Mouse (Mus musculus): ENCODE measurements around the gene Cldn7. TPM values are rescaled to one million over a fixed set of nuclear protein-coding genes. Genes with fewer than 3 reads are reported as not detected.

Cldn7 gene
- total RNA-seq, 1 experiment = 24.9 TPM

GRCm38 (mm10) chr11:70012931-70013330 lies 48.4 kb downstream of the Cldn7 start:
- no peak overlapping the region for H3K4me3 ChIP-seq (ENCODE audit: insufficient read depth in 1 of 2, low read depth in 1 of 2, low read length in 2 of 2, poor library complexity in 1 of 2, severe bottlenecking in 1 of 2)
- no peak overlapping the region for H3K27ac ChIP-seq (ENCODE audit: insufficient read depth, low read depth, low read length, poor library complexity, severe bottlenecking)
- no peak for TF ChIP-seq HCFC1 (IDR thresholded peaks at IDR 0.05; ENCODE audit: borderline replicate concordance, insufficient read depth, low read length)
- TF ChIP-seq MAFK (IDR thresholded peaks at IDR 0.05; ENCODE audit: insufficient read depth, low read depth, low read length) = no peak
- TF ChIP-seq ZC3H11A (IDR thresholded peaks at IDR 0.05; ENCODE audit: borderline replicate concordance, low read depth, low read length) = no peak
- TF ChIP-seq CHD2 (IDR thresholded peaks at IDR 0.05; ENCODE audit: low read depth, low read length) = no peak
- peaks cover 45% of the 10 kb centered on the region for H3K36me3 ChIP-seq (ENCODE audit: control insufficient read depth, insufficient read depth, low read length, poor library complexity, severe bottlenecking)
- in situ Hi-C loops (cut with MboI; ENCODE audit: low sequenced_read_pairs in 2 of 2, unreplicated experiment in 2 of 2) = no loop called here
- H3K9me3 ChIP-seq (ENCODE audit: control insufficient read depth, insufficient read depth, low read depth, low read length) = no peaks in the 10 kb centered on the region
- H3K4me1 ChIP-seq (ENCODE audit: control insufficient read depth in 2 of 2, insufficient read depth in 2 of 2, low read length in 2 of 2, poor library complexity in 1 of 2) = peaks cover 0 to 10% of the 10 kb centered on the region in 2 experiments; a peak in 1 of 4 replicates
- no peak for DNase-seq (ENCODE audit: low read depth, low spot score)
- H3K9ac ChIP-seq (ENCODE audit: insufficient read depth, low read depth, low read length, poor library complexity, severe bottlenecking) = no peak overlapping the region

GRCm38 (mm10) chr11:70013408-70013807 lies 48.8 kb downstream of the Cldn7 start:
- H3K4me3 ChIP-seq (ENCODE audit: insufficient read depth in 1 of 2, low read depth in 1 of 2, low read length in 2 of 2, poor library complexity in 1 of 2, severe bottlenecking in 1 of 2) = no peak overlapping the region
- in situ Hi-C loops (cut with MboI; ENCODE audit: low sequenced_read_pairs in 2 of 2, unreplicated experiment in 2 of 2) = no loop called here
- peaks cover 40% of the 10 kb centered on the region for H3K36me3 ChIP-seq (ENCODE audit: control insufficient read depth, insufficient read depth, low read length, poor library complexity, severe bottlenecking)

GRCm38 (mm10) chr11:70014051-70014450 lies 49.5 kb downstream of the Cldn7 start:
- Histone ChIP-seq H3K36me3 (ENCODE audit: control insufficient read depth, insufficient read depth, low read length, poor library complexity, severe bottlenecking) (peaks cover 33% of the 10 kb centered on the region), H3K9me3 (ENCODE audit: control insufficient read depth, insufficient read depth, low read depth, low read length) (no peaks in the 10 kb centered on the region), H3K4me1 (ENCODE audit: control insufficient read depth in 2 of 2, insufficient read depth in 2 of 2, low read length in 2 of 2, poor library complexity in 1 of 2) (peaks cover 0 to 12% of the 10 kb centered on the region in 2 experiments; a peak in 1 of 4 replicates), H3K9ac (ENCODE audit: insufficient read depth, low read depth, low read length, poor library complexity, severe bottlenecking) (no peak overlapping the region), H3K4me3 (ENCODE audit: insufficient read depth in 1 of 2, low read depth in 1 of 2, low read length in 2 of 2, poor library complexity in 1 of 2, severe bottlenecking in 1 of 2) (no peak overlapping the region), H3K27ac (ENCODE audit: insufficient read depth, low read depth, low read length, poor library complexity, severe bottlenecking) (no peak overlapping the region)
- in situ Hi-C loops (cut with MboI; ENCODE audit: low sequenced_read_pairs in 2 of 2, unreplicated experiment in 2 of 2) = no loop called here
- TF ChIP-seq ZNF384 (IDR thresholded peaks at IDR 0.05; ENCODE audit: low read depth, low read length) (no peak), CHD2 (IDR thresholded peaks at IDR 0.05; ENCODE audit: low read depth, low read length) (no peak), ZC3H11A (IDR thresholded peaks at IDR 0.05; ENCODE audit: borderline replicate concordance, low read depth, low read length) (no peak), HCFC1 (IDR thresholded peaks at IDR 0.05; ENCODE audit: borderline replicate concordance, insufficient read depth, low read length) (no peak), MAFK (IDR thresholded peaks at IDR 0.05; ENCODE audit: insufficient read depth, low read depth, low read length) (no peak)
- DNase-seq (ENCODE audit: low read depth, low spot score) = no peak

More at GRCm38 (mm10) chr11:70013408-70013807, 48.8 kb downstream of the Cldn7 start:
- Histone ChIP-seq H3K27ac (ENCODE audit: insufficient read depth, low read depth, low read length, poor library complexity, severe bottlenecking) (no peak overlapping the region), H3K9me3 (ENCODE audit: control insufficient read depth, insufficient read depth, low read depth, low read length) (no peaks in the 10 kb centered on the region), H3K4me1 (ENCODE audit: control insufficient read depth in 2 of 2, insufficient read depth in 2 of 2, low read length in 2 of 2, poor library complexity in 1 of 2) (peaks cover 0 to 10% of the 10 kb centered on the region in 2 experiments; a peak in 1 of 4 replicates), H3K9ac (ENCODE audit: insufficient read depth, low read depth, low read length, poor library complexity, severe bottlenecking) (no peak overlapping the region)
- no peak for TF ChIP-seq ZC3H11A (IDR thresholded peaks at IDR 0.05; ENCODE audit: borderline replicate concordance, low read depth, low read length)
- TF ChIP-seq CHD2 (IDR thresholded peaks at IDR 0.05; ENCODE audit: low read depth, low read length) = no peak
- TF ChIP-seq MAFK (IDR thresholded peaks at IDR 0.05; ENCODE audit: insufficient read depth, low read depth, low read length) = no peak
- no peak for TF ChIP-seq ZNF384 (IDR thresholded peaks at IDR 0.05; ENCODE audit: low read depth, low read length)
- TF ChIP-seq HCFC1 (IDR thresholded peaks at IDR 0.05; ENCODE audit: borderline replicate concordance, insufficient read depth, low read length) = no peak
- DNase-seq (ENCODE audit: low read depth, low spot score) = no peak

- in situ Hi-C loops (cut with MboI; ENCODE audit: low sequenced_read_pairs in 2 of 2, unreplicated experiment in 2 of 2) = no loop called here
- no peak for DNase-seq (ENCODE audit: low read depth, low spot score)
- no peak for TF ChIP-seq CHD2 (IDR thresholded peaks at IDR 0.05; ENCODE audit: low read depth, low read length)
- no peak for TF ChIP-seq MAFK (IDR thresholded peaks at IDR 0.05; ENCODE audit: insufficient read depth, low read depth, low read length)
- no peak for TF ChIP-seq ZNF384 (IDR thresholded peaks at IDR 0.05; ENCODE audit: low read depth, low read length)
- peak; percentile 88 for TF ChIP-seq HCFC1 (IDR thresholded peaks at IDR 0.05; ENCODE audit: borderline replicate concordance, insufficient read depth, low read length)
- no peak for TF ChIP-seq ZC3H11A (IDR thresholded peaks at IDR 0.05; ENCODE audit: borderline replicate concordance, low read depth, low read length)
- Histone ChIP-seq H3K27ac (ENCODE audit: insufficient read depth, low read depth, low read length, poor library complexity, severe bottlenecking) (no peak within 1 kb of the TSS), H3K9ac (ENCODE audit: insufficient read depth, low read depth, low read length, poor library complexity, severe bottlenecking) (peak within 1 kb of the TSS; percentile 81), H3K4me1 (ENCODE audit: control insufficient read depth in 2 of 2, insufficient read depth in 2 of 2, low read length in 2 of 2, poor library complexity in 1 of 2) (peaks cover 0 to 17% of the 10 kb centered on the region in 2 experiments; a peak in 1 of 4 replicates), H3K9me3 (ENCODE audit: control insufficient read depth, insufficient read depth, low read depth, low read length) (no peaks in the 10 kb centered on the region), H3K4me3 (ENCODE audit: insufficient read depth in 1 of 2, low read depth in 1 of 2, low read length in 2 of 2, poor library complexity in 1 of 2, severe bottlenecking in 1 of 2) (peak within 1 kb of the TSS; percentile 66 to 77), H3K36me3 (ENCODE audit: control insufficient read depth, insufficient read depth, low read length, poor library complexity, severe bottlenecking) (peaks cover 28% of the 10 kb centered on the region)
These were observed 50.4 kb downstream of the Cldn7 start, which contains the start of gene Acadvl for GRCm38 (mm10) chr11:70014880-70015558. Gene Acadvl (minus strand): TSS chr11:70015411.
